Mouse (Mus musculus): Measurements from ENCODE around the gene Xxylt1.

DNA sequence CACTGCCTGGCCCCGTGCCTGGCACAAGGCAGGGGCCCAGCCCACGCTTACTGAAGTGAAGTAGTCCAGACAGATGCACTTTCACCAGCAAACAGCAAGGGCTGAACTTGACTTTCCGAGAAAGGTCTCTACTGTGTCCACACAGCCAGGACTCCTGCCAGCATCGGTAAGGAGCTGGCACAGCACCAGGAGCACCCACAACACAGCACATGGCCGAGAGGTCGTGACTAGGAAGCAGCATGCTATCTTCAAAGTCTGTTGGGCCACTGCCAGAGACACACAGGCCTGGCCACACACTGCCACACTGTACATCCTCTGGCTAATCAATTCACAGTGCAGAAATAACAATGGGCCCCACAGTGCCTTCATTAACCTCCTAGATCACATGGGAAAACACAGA, 107.8 kb downstream of the Xxylt1 start:
- TF ChIP-seq FLI1 (IDR thresholded peaks at IDR 0.05; ENCODE audit: low read length), result no peak
- TF ChIP-seq GATA1 (IDR thresholded peaks at IDR 0.05; ENCODE audit: borderline replicate concordance, low read length), result no peak

Data from megakaryocyte, embryonic 14.5 days (primary cell).